Mouse (Mus musculus): ENCODE data around the gene E2f2.

GRCm38 (mm10) chr4:136213629-136214028 lies 41.4 kb downstream of the E2f2 start:
- TF ChIP-seq EP300 (IDR thresholded peaks at IDR 0.05; ENCODE audit: insufficient read depth, low read depth, low read length) = no peak
- no peak for TF ChIP-seq CTCF (IDR thresholded peaks at IDR 0.05)
